Mouse (Mus musculus) heart, adult 2 months (tissue): Measurements from ENCODE around the gene Sh3bgrl.

Experiments
- CTCF ChIP-seq: fragments of 200-600 bp; IDR thresholded peaks from 2 replicates; pipeline ENCODE4 v1.8.1; 2022; ENCODE audit warnings: antibody characterized with exemption, mild to moderate bottlenecking, moderate library complexity
- EP300 ChIP-seq: fragments of 200-500 bp; IDR thresholded peaks from 2 replicates; pipeline ENCODE4 v1.6.1; 2011; ENCODE audit warnings: low read depth, low read length, control low read depth; ENCODE audit not compliant: insufficient read depth
- POLR2A ChIP-seq: fragments of 200-500 bp; IDR thresholded peaks from 2 replicates; pipeline ENCODE4 v1.6.1; 2011; ENCODE audit warnings: mild to moderate bottlenecking, low read depth, low read length, control low read depth; ENCODE audit not compliant: insufficient read depth

GRCm38 (mm10) chrX:109160901-109161300 lies 65.7 kb downstream of the Sh3bgrl start:
- TF ChIP-seq POLR2A: no peak
- no peak for TF ChIP-seq EP300
- TF ChIP-seq CTCF: no peak
